Mouse (Mus musculus) heart, embryonic 12.5 days (tissue): ENCODE measurements around the gene Gm10217. TPM values are rescaled to one million over a fixed set of nuclear protein-coding genes. Genes with fewer than 3 reads are reported as not detected.

Experiments used
- polyA plus RNA-seq: library from polyadenylated mRNA; unstranded; fragments of >200 nt; fragmentation: Nextera tagmentation; extraction: Ambion mirVana; gene quantifications from 2 replicates; pipeline ENCODE4 v1.2.1, GENCODE M21; 2016

The Gm10217 gene
- polyA plus RNA-seq, 1 experiment from 2014 or later, result not detected

Other genes with a start within 250 kb of the Gm10217 start
- gene Fam155a, start 93.1 kb upstream of the Gm10217 start, polyA plus RNA-seq, result 0.13 and 0.18 TPM in 2 replicates
- gene Lig4, start 113.4 kb downstream of the Gm10217 start, polyA plus RNA-seq, result 5.0 and 5.4 TPM in 2 replicates
- 17.6 and 18.6 TPM in 2 replicates for gene Abhd13, start 113.5 kb downstream of the Gm10217 start, polyA plus RNA-seq
- gene Tnfsf13b, start 142.2 kb downstream of the Gm10217 start, polyA plus RNA-seq, result 0.26 and 0.30 TPM in 2 replicates